Mouse (Mus musculus) heart, embryonic 12.5 days (tissue): ENCODE data around the gene Wdfy2. TPM values are rescaled to one million over a fixed set of nuclear protein-coding genes. Genes with fewer than 3 reads are reported as not detected.

Experiments
- ATAC-seq: fragments of 200-750 bp; cut with Nextera tagmentation; 2 replicates; pipeline ENCODE4 v1.8.0; 2017; ENCODE audit warnings: moderate TSS enrichment, moderate library complexity; ENCODE audit not compliant: insufficient number of reproducible peaks, low FRiP score
- H3K27ac ChIP-seq: fragments of 300-500 bp; sonication (generic); 2 replicates; pipeline ENCODE4 v1.5.1; 2016; ENCODE audit warnings: mild to moderate bottlenecking, moderate library complexity; ENCODE audit not compliant: poor library complexity, severe bottlenecking
- H3K27me3 ChIP-seq: fragments of 300-500 bp; sonication (generic); replicated peaks from 2 replicates; pipeline ENCODE4 v1.6.1; 2016; ENCODE audit warnings: mild to moderate bottlenecking, moderate library complexity
- H3K36me3 ChIP-seq: fragments of 300-500 bp; sonication (generic); 2 replicates; pipeline ENCODE4 v1.6.1; 2016; ENCODE audit warnings: mild to moderate bottlenecking, moderate library complexity
- H3K4me1 ChIP-seq: fragments of 300-500 bp; sonication (generic); replicated peaks from 2 replicates; pipeline ENCODE4 v1.6.1; 2016; ENCODE audit warnings: mild to moderate bottlenecking
- H3K4me2 ChIP-seq: fragments of 300-500 bp; sonication (generic); 2 replicates; pipeline ENCODE4 v1.6.1; 2016; ENCODE audit warnings: mild to moderate bottlenecking, moderate library complexity
- H3K4me3 ChIP-seq: fragments of 300-500 bp; sonication (generic); 2 replicates; pipeline ENCODE4 v1.5.1; 2016; ENCODE audit warnings: mild to moderate bottlenecking
- H3K9ac ChIP-seq: fragments of 300-500 bp; sonication (generic); 2 replicates; pipeline ENCODE4 v1.6.1; 2016; ENCODE audit warnings: mild to moderate bottlenecking, moderate library complexity
- H3K9me3 ChIP-seq: fragments of 300-500 bp; sonication (generic); replicated peaks from 2 replicates; pipeline ENCODE4 v1.6.1; 2016; ENCODE audit warnings: mild to moderate bottlenecking, moderate library complexity
- WGBS: fragments of 180-500 bp; shearing (Covaris S2); methylation state at CpG from one replicate; pipeline ENCODE4 v1.1.7; 2016; 5-methylcytosine and 5-hydroxymethylcytosine counted together
- polyA plus RNA-seq: library from polyadenylated mRNA; unstranded; fragments of >200 nt; fragmentation: Nextera tagmentation; extraction: Ambion mirVana; gene quantifications from 2 replicates; pipeline ENCODE4 v1.2.1, GENCODE M21; 2016

Gene Wdfy2
- polyA plus RNA-seq, 1 experiment from 2014 or later, result 8.9 TPM

- Histone ChIP-seq H3K27me3 (no peaks in the 10 kb centered on the region), H3K9me3 (no peaks in the 10 kb centered on the region; the same call in none of the 2 replicates), H3K4me2 (peak overlapping the region; percentile 12), H3K4me3 (no peak overlapping the region), H3K4me1 (peaks cover 44% of the 10 kb centered on the region), H3K9ac (no peak overlapping the region), H3K36me3 (peaks cover 7% of the 10 kb centered on the region), H3K27ac (peak overlapping the region; percentile 72)
- ATAC-seq, result no peak
- WGBS, result 64% methylated on average over 8 of the region's 8 CpGs
Measured at GRCm38 (mm10) chr14:62844226-62844625, 6.7 kb downstream of the Wdfy2 start.

DNA sequence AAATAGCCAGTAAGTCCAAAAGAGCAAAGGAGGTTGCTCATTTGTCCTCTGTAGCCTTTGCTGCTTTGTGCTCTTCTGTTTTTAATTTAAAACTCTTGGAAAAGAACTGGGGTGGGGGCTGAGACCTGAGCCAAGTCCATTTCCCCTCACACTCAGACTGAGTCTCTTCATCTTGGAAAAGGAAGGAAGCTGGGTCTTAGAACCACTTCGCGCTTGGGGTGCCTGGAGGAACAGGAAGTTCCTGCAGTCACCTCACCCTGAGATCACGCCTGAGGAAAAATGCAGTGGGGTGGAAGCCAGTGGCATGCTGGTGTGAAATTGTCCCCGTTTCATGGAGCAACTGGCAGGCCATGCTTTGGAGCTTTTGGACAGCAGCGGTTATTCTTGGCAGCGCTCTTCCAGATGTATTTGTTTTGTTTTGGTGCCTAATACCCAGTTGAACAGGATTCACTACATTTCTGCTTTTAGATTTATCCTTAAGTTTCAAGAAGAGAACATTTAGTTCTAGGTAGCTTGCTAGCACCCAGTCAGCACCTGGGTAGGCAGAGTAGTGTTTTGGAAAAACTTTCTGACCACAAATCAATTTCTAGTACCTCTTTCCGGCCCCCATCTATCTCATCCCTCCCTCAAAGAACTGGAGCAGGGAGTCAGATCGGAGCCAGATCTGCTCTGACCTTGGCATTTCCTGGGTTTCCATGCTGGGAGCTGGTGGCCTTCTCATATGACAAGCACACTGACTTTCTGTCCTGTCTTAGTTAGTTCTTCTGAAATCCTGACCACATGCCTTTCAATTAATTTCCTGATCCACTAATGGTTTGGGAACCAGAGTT, 7.7 kb downstream of the Wdfy2 start:
- no peak for ATAC-seq
- no peak overlapping the region for H3K4me3 ChIP-seq
- peaks cover 44% of the 10 kb centered on the region for H3K4me1 ChIP-seq
- WGBS, result 44% methylated on average over 8 of the region's 8 CpGs
- H3K36me3 ChIP-seq, result peaks cover 7% of the 10 kb centered on the region
- peak overlapping the region; percentile 72 for H3K27ac ChIP-seq
- H3K9ac ChIP-seq, result no peak overlapping the region
- H3K9me3 ChIP-seq, result no peaks in the 10 kb centered on the region; the same call in none of the 2 replicates
- H3K4me2 ChIP-seq, result peak overlapping the region; percentile 34
- H3K27me3 ChIP-seq, result no peaks in the 10 kb centered on the region

DNA sequence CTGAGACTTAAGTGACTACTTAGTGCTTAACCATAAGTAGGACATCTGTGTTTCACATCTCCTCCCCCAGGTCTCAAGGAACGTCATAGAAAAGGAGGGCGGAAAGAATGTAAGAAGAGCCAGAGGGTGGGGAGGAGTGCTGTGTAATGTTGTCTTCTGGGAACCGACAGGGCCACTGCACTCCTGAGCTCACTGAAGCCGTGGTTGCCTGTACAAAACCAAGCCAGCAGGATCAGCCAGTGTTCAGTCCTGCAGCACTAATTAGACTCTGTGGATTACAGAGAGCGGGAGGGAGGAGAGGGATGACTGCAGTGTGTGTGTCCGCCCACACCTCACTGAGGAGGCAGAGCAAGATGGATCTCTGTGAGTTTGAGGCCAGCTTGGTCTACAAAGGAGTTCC, 13.5 kb downstream of the Wdfy2 start:
- Histone ChIP-seq H3K9ac (no peak overlapping the region), H3K9me3 (peaks cover 3% of the 10 kb centered on the region), H3K4me3 (no peak overlapping the region), H3K4me1 (peaks cover 27% of the 10 kb centered on the region), H3K27me3 (no peaks in the 10 kb centered on the region), H3K36me3 (peaks cover 7% of the 10 kb centered on the region; the same call in 1 of the 2 replicates), H3K4me2 (no peak overlapping the region; the same call in 1 of the 2 replicates), H3K27ac (no peak overlapping the region)
- ATAC-seq, result no peak
- WGBS, result 43% methylated on average over 6 of the region's 6 CpGs

DNA sequence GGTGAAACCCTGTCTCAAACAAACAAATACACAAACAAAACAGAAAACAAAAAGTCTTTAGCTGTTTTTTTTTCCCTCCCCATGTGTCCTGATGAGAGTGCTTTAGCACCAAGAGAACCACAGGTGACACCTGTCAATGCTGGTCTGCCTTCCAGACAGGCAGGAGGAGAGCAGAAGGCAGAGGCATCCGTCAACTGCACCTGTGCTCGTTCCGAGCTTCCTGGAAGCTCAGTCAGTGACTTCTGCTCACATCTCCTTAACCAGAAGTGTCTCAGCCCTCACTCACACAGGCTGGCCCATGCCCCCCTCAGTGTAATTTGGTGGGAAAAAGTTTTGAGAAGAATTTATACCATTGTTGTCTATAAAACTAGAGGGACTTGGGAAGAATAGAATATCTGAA, 15.4 kb downstream of the Wdfy2 start:
- Histone ChIP-seq H3K27me3 (no peaks in the 10 kb centered on the region), H3K4me1 (peaks cover 34% of the 10 kb centered on the region), H3K27ac (no peak overlapping the region), H3K9me3 (peaks cover 3% of the 10 kb centered on the region), H3K4me3 (no peak overlapping the region), H3K9ac (no peak overlapping the region), H3K4me2 (no peak overlapping the region), H3K36me3 (peaks cover 7% of the 10 kb centered on the region; the same call in 1 of the 2 replicates)
- WGBS, result 78% methylated on average over 3 of the region's 3 CpGs
- ATAC-seq, result no peak

DNA sequence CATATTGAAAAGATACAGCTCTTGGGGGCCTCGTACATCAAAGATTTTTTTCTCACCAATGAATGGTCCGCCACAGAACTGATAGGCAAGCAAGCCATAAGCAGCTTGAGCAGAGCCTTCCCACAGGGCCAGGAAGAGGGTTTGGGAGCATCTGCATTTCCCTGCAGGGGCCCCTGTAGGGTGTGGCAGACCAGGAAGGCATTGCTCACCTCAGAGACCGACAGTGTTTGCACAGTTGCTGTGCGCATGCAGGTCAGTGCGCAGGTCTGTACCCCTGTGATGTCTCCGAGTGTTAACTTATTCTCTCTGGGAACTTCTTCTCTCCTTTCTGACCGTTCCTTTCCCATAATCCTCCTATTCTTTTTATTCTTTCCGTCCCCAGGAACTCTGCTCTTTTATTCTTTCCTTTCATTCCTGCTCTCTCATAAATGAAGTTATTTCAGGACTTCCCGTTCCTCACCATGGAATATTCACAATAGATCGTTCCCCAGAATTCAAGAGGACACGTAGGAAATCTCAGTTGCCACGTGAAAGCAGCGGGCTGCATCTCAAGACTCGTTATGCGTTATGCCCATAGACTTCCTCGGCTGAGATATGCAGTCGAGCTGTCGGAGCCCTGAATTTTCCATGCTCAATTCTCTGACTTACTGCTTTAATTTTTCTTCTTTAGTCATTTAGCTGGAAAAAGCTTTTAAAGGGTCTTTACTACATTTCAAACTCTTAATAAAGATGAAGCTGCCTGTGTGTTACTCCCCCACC, 17.8 kb downstream of the Wdfy2 start:
- ATAC-seq, result no peak
- Histone ChIP-seq H3K36me3 (peaks cover 7% of the 10 kb centered on the region; the same call in 1 of the 2 replicates), H3K4me2 (no peak overlapping the region), H3K4me3 (no peak overlapping the region), H3K9ac (no peak overlapping the region), H3K27me3 (no peaks in the 10 kb centered on the region), H3K4me1 (peaks cover 35% of the 10 kb centered on the region), H3K27ac (no peak overlapping the region), H3K9me3 (peaks cover 3% of the 10 kb centered on the region; the same call in 1 of the 2 replicates)
- WGBS, result 80% methylated on average over 18 of the region's 18 CpGs

GRCm38 (mm10) chr14:62855863-62856262, 18.4 kb downstream of the Wdfy2 start:
- H3K27me3 ChIP-seq, result no peaks in the 10 kb centered on the region
- H3K27ac ChIP-seq, result no peak overlapping the region
- H3K4me2 ChIP-seq, result no peak overlapping the region
- peaks cover 30% of the 10 kb centered on the region for H3K4me1 ChIP-seq
- H3K9ac ChIP-seq, result no peak overlapping the region
- H3K9me3 ChIP-seq, result peaks cover 3% of the 10 kb centered on the region; the same call in 1 of the 2 replicates
- no peak overlapping the region for H3K4me3 ChIP-seq
- peaks cover 9% of the 10 kb centered on the region; the same call in 1 of the 2 replicates for H3K36me3 ChIP-seq
- WGBS, result 54% methylated on average over 3 of the region's 3 CpGs
- no peak for ATAC-seq

DNA sequence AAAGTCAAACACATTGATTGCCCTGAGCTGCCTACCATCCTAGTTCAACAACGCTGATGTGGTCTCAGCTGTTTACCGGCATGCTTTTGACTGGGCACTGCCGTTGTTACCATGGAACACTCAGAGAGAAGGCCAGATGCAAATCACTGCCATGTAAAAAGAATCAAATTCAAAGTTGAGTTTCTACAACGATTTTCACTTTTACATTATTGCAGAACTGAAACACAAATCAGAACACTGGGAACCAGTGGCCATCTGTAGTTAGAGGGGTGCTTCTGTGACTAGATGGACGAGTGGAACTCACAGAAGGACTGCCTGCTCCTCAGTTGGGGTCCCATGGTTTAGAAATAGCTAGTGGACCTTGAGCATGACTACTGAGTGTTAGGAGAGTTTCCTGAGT, 19.0 kb downstream of the Wdfy2 start:
- Histone ChIP-seq H3K27me3 (no peaks in the 10 kb centered on the region), H3K9ac (no peak overlapping the region), H3K36me3 (peaks cover 15% of the 10 kb centered on the region), H3K4me1 (peaks cover 24% of the 10 kb centered on the region), H3K9me3 (peaks cover 3% of the 10 kb centered on the region; the same call in 1 of the 2 replicates), H3K4me3 (no peak overlapping the region), H3K4me2 (no peak overlapping the region), H3K27ac (no peak overlapping the region)
- ATAC-seq, result no peak
- WGBS, result 87% methylated on average over 5 of the region's 5 CpGs

DNA sequence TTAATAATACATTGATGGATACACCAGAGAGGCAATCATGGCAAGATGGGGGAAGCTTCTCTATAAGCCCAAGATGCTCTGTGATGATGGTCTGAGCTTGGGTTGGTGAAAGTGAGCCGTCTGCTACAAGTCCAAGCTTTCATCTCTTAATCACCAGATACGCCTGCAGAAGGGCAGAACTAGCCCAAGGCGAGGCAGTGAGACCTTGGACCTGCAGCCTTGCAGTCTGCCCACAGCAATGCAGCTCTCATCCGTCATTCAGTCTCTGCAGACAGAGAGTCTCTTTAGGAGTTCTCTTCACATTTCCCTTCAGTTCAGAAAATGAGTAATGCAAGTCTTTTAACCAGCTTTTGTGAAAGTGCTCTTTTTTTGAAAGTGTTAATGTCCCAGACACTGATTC, 20.4 kb downstream of the Wdfy2 start:
- Histone ChIP-seq H3K4me3 (no peak overlapping the region), H3K36me3 (peaks cover 19% of the 10 kb centered on the region), H3K9me3 (peaks cover 8% of the 10 kb centered on the region), H3K4me1 (peaks cover 18% of the 10 kb centered on the region), H3K9ac (no peak overlapping the region), H3K27ac (no peak overlapping the region), H3K27me3 (no peaks in the 10 kb centered on the region), H3K4me2 (no peak overlapping the region)
- ATAC-seq, result no peak
- WGBS, result 55% methylated on average over 4 of the region's 4 CpGs

DNA sequence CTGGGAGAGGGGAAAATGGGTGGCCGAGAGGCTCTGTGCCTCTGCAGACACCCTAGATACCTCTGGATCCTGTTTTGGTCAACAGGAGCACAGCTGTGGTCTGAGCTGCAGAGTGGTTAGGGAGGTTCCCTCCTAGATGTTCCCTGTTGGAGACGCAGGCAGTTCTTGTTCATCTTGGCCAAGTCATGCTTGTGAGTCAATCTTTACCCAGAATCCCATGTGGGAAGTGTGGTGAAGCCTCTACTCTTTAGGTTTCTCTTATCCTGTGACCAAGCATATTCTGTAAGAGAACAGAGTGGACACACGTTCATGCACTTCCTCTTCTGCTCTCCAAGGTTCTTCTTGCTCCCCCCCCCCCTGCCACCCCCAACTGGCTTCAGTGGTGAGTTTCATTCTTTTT, 20.8 kb downstream of the Wdfy2 start:
- H3K27ac ChIP-seq, result no peak overlapping the region
- H3K9me3 ChIP-seq, result peaks cover 8% of the 10 kb centered on the region
- no peaks in the 10 kb centered on the region for H3K27me3 ChIP-seq
- peaks cover 19% of the 10 kb centered on the region for H3K36me3 ChIP-seq
- ATAC-seq, result no peak
- WGBS, result 75% methylated on average over 3 of the region's 3 CpGs
- H3K4me1 ChIP-seq, result peaks cover 18% of the 10 kb centered on the region
- no peak overlapping the region for H3K9ac ChIP-seq
- H3K4me3 ChIP-seq, result no peak overlapping the region
- no peak overlapping the region for H3K4me2 ChIP-seq

GRCm38 (mm10) chr14:62862564-62862963, 25.1 kb downstream of the Wdfy2 start:
- no peaks in the 10 kb centered on the region for H3K27me3 ChIP-seq
- H3K9me3 ChIP-seq, result peaks cover 5% of the 10 kb centered on the region
- no peak overlapping the region for H3K27ac ChIP-seq
- H3K36me3 ChIP-seq, result peaks cover 12% of the 10 kb centered on the region
- H3K4me1 ChIP-seq, result peaks cover 15% of the 10 kb centered on the region; the same call in 1 of the 2 replicates
- H3K4me3 ChIP-seq, result no peak overlapping the region
- H3K4me2 ChIP-seq, result no peak overlapping the region
- no peak overlapping the region for H3K9ac ChIP-seq
- 67% methylated on average over 5 of the region's 5 CpGs for WGBS
- no peak for ATAC-seq

DNA sequence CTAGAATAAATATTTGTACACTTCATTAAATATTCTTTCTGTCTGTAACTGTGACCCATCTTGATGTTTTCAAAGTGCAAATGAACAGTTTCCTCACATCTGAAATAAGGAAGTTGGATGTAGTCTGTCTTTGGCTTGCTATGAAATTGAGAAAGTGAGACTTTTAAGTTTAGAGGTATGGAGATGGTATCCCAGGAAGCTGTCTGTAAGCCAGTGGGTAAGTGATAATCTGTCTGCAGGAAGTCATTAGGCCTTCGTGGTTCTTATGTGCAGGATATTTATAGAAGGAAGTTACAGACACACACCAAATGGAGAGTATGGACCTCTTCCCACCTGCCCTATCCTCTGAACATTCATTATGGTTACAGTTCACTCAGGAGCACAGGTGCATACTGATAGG, 26.8 kb downstream of the Wdfy2 start:
- Histone ChIP-seq H3K9me3 (peaks cover 5% of the 10 kb centered on the region), H3K9ac (no peak overlapping the region), H3K4me3 (no peak overlapping the region), H3K4me1 (peaks cover 21% of the 10 kb centered on the region), H3K27ac (no peak overlapping the region), H3K4me2 (no peak overlapping the region), H3K27me3 (no peaks in the 10 kb centered on the region), H3K36me3 (peaks cover 12% of the 10 kb centered on the region)
- ATAC-seq, result no peak
- 5% methylated on average over 1 of the region's 1 CpGs for WGBS
